Mouse (Mus musculus): Measurements from ENCODE around the gene Isg20l2.

Isg20l2 gene

GRCm38 (mm10) chr3:87980728-87981127, 50.6 kb downstream of the Isg20l2 start:
- DNase-seq = no peak

GRCm38 (mm10) chr3:87981214-87981760, 51.2 kb downstream of the Isg20l2 start:
- DNase-seq = no peak

- no peak for DNase-seq
Observed at GRCm38 (mm10) chr3:87981894-87982835, 52.1 kb downstream of the Isg20l2 start.

GRCm38 (mm10) chr3:87982836-87983601, 52.9 kb downstream of the Isg20l2 start:
- no peak for DNase-seq

GRCm38 (mm10) chr3:87983627-87984026, 53.5 kb downstream of the Isg20l2 start:
- no peak for DNase-seq

GRCm38 (mm10) chr3:87984094-87984493, 54.0 kb downstream of the Isg20l2 start:
- DNase-seq = no peak

GRCm38 (mm10) chr3:87985505-87986320, 55.6 kb downstream of the Isg20l2 start:
- DNase-seq = no peak

- DNase-seq = peak; percentile 81
Observed at GRCm38 (mm10) chr3:87986868-87987267, 56.8 kb downstream of the Isg20l2 start.

GRCm38 (mm10) chr3:87987633-87988032, 57.5 kb downstream of the Isg20l2 start:
- DNase-seq = no peak

- DNase-seq = no peak
Observed at GRCm38 (mm10) chr3:87988068-87988467, 58.0 kb downstream of the Isg20l2 start.

GRCm38 (mm10) chr3:87989935-87990334, 59.8 kb downstream of the Isg20l2 start:
- no peak for DNase-seq

All from cerebellum, adult 8-10 months (tissue).